Mouse (Mus musculus) forebrain, postnatal 0 days (tissue): ENCODE results near the gene Psmb7. TPM values are rescaled to one million over a fixed set of nuclear protein-coding genes. Genes with fewer than 3 reads are reported as not detected.
A peak's percentile ranks its signal among the peaks of the same experiment; 100 is the strongest.

Experiments used
- ATAC-seq: fragments of 200-750 bp; cut with Nextera tagmentation; 2 replicates; pipeline ENCODE4 v1.8.0; 2017; ENCODE audit warnings: mild to moderate bottlenecking, moderate library complexity
- DNase-seq: peaks from one replicate; pipeline ENCODE4 v3.0.0-alpha.2; 2015
- H3K27ac ChIP-seq: fragments of 300-500 bp; sonication (generic); 2 replicates; pipeline ENCODE4 v1.5.1; 2014; ENCODE audit warnings: low read depth, mild to moderate bottlenecking, antibody characterized with exemption, low read length, moderate library complexity, mixed read lengths
- H3K27me3 ChIP-seq: fragments of 300-500 bp; sonication (generic); 2 replicates; pipeline ENCODE4 v1.6.1; 2014; ENCODE audit warnings: mild to moderate bottlenecking, low read length, mixed read lengths; ENCODE audit not compliant: insufficient read depth
- H3K36me3 ChIP-seq: fragments of 300-500 bp; sonication (generic); 2 replicates; pipeline ENCODE4 v1.6.1; 2014; ENCODE audit warnings: mild to moderate bottlenecking, moderate library complexity; ENCODE audit not compliant: insufficient read depth
- H3K4me1 ChIP-seq: fragments of 300-500 bp; sonication (generic); 2 replicates; pipeline ENCODE4 v1.6.1; 2014; ENCODE audit warnings: antibody characterized with exemption; ENCODE audit not compliant: insufficient read depth
- H3K4me2 ChIP-seq: fragments of 300-500 bp; sonication (generic); 2 replicates; pipeline ENCODE4 v1.6.1; 2014; ENCODE audit warnings: low read depth, mild to moderate bottlenecking, moderate library complexity
- H3K4me3 ChIP-seq: fragments of 300-500 bp; sonication (generic); 2 replicates; pipeline ENCODE4 v1.5.1; 2014; ENCODE audit warnings: low read depth, low read length, mixed read lengths
- H3K9ac ChIP-seq: fragments of 300-500 bp; sonication (generic); 2 replicates; pipeline ENCODE4 v1.6.1; 2014; ENCODE audit warnings: mild to moderate bottlenecking
- H3K9me3 ChIP-seq: fragments of 300-500 bp; sonication (generic); 2 replicates; pipeline ENCODE4 v1.6.1; 2016; ENCODE audit warnings: low read length
- CTCF ChIP-seq: sonication (generic); IDR thresholded peaks from 2 replicates; pipeline ENCODE4 v1.5.1; 2016; ENCODE audit warnings: antibody characterized with exemption, control low read depth, low read depth
- WGBS: fragments of 180-500 bp; shearing (Covaris S2); extraction: QIAGEN DNeasy Blood & Tissue Kit; methylation state at CpG from one replicate; pipeline ENCODE4 v1.1.7; 2014; 5-methylcytosine and 5-hydroxymethylcytosine counted together
- polyA plus RNA-seq: library from polyadenylated mRNA; unstranded; fragments of >200 nt; fragmentation: Nextera tagmentation; extraction: Ambion mirVana; gene quantifications from 2 replicates; pipeline ENCODE4 v1.2.1, GENCODE M21; 2015
- total RNA-seq: library from RNA; depleted of rRNA; stranded (reverse); fragments of >200 nt; gene quantifications from 2 replicates; pipeline ENCODE4 v1.2.3, GENCODE M21; 2014

Gene Psmb7
- total and polyA plus RNA-seq, 2 experiments from 2014 or later: 276 to 292 TPM

DNA sequence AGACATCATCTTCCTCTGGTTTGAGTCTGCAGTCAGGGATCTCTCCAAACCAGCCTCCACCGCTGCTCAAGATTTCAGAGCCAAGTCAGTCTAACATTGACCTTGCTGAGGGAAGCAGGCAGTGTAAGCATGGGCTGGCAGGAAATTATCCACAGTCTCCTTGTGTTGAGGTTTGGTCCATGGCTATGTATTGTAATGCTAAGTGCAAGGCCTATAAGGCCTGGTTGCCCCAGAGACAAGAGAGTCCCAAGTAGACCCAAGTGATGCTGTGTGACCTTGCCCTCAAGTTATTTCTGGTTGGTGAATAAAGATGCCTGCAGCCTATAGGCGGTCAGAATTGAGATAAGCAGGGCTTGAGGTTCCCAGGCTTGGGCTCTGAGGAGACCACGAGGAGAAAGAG lies 87.2 kb downstream of the Psmb7 start:
- Histone ChIP-seq H3K4me3 (no peak overlapping the region), H3K27me3 (no peaks in the 10 kb centered on the region), H3K27ac (no peak overlapping the region), H3K4me1 (no peaks in the 10 kb centered on the region), H3K36me3 (no peaks in the 10 kb centered on the region), H3K4me2 (no peak overlapping the region), H3K9ac (no peak overlapping the region), H3K9me3 (no peaks in the 10 kb centered on the region)
- WGBS: 83% methylated on average over 3 of the region's 3 CpGs
- ATAC-seq (no peak), DNase-seq (no peak)
- TF ChIP-seq CTCF: no peak

DNA sequence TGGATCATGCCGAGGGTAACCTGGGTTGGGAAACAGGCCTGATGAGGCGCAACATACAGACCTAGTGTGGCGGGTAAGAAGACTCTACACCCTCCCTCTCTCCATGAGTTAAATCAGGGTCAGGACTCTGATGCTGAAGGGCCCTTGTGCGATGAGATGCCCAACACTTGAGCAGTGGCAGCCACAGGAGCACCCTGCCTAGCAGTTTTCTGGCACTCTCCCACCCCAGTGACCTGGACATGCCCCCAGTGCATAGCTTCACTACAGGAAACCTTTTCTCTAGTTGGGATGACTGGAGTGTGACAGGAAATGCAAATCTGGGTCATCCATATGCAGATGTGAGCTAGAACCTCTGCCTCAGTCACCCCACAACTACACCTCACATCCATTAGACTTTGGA lies 88.2 kb downstream of the Psmb7 start:
- Histone ChIP-seq H3K4me1 (no peaks in the 10 kb centered on the region), H3K4me3 (no peak overlapping the region), H3K27me3 (no peaks in the 10 kb centered on the region), H3K9ac (no peak overlapping the region), H3K4me2 (no peak overlapping the region), H3K27ac (no peak overlapping the region), H3K36me3 (no peaks in the 10 kb centered on the region), H3K9me3 (no peaks in the 10 kb centered on the region)
- no peak for TF ChIP-seq CTCF
- 94% methylated on average over 4 of the region's 4 CpGs for WGBS
- no peak for ATAC-seq
- no peak for DNase-seq

DNA sequence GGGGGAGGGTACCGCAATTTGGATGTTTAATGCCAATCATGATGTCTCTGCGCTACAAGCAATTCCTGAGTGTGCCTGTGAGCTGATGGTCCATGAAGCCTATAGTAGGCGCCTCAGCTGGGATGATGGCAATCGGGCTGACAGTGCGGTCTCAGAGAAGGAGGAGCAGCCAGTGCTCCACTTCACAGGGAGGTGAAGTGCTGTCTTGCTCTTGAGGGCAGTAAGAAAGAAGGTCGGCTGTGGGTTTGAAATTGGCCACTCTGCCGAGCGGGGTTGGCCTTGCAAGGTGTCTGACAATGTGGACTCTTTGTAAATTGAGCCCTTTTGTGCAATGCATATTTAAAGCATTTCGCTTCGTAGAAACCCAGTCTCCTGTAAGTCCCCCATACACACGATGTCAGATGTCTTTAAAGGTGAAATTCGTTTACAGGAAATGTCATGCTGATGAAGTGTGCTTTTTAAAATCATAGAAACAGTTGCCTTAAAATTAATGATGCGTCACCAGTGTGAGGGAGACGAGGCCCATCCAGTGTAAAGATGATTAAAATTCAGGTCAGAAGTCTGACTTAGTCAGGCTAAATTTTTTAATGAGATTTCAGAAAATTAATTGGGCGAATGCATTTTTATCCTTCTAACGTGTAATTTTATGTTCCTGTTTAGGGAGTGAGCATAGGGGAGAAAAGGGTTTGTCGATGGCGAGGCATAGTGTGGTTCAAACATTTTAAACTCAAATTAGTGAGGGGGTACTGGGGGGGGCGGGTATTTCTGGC lies 89.5 kb downstream of the Psmb7 start:
- 47% methylated on average over 19 of the region's 19 CpGs for WGBS
- DNase-seq: no peak
- H3K4me3 ChIP-seq: no peak overlapping the region
- H3K9ac ChIP-seq: no peak overlapping the region
- no peaks in the 10 kb centered on the region for H3K36me3 ChIP-seq
- no peak overlapping the region for H3K4me2 ChIP-seq
- ATAC-seq: no peak
- no peaks in the 10 kb centered on the region for H3K9me3 ChIP-seq
- no peak for TF ChIP-seq CTCF
- no peaks in the 10 kb centered on the region for H3K4me1 ChIP-seq
- H3K27ac ChIP-seq: no peak overlapping the region
- no peaks in the 10 kb centered on the region for H3K27me3 ChIP-seq

DNA sequence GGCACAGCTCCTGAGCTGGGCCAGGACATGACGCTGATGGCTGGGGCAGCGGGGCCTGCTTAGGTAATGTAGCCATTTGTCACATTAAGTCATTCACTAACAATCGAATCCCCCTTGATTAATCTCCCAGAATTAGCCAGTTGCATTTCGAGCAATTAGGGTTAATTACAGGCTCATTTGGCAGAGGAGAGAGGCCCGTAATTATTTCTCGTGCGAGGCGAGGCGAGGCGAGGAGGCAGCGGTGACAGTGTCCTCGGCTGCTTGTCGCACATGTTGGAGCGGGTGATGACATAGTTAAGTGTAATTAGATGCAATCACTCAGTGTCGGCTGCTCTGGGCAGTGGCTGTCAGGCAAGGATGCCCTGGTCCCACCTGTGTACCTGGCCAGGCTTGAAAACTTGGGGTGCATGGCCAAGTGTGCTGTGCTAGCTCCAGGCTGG lies 91.9 kb downstream of the Psmb7 start:
- no peak overlapping the region for H3K4me3 ChIP-seq
- TF ChIP-seq CTCF: no peak
- peak; percentile 52 for DNase-seq
- no peaks in the 10 kb centered on the region for H3K36me3 ChIP-seq
- 29% methylated on average over 15 of the region's 15 CpGs for WGBS
- H3K9ac ChIP-seq: no peak overlapping the region
- no peaks in the 10 kb centered on the region for H3K27me3 ChIP-seq
- H3K4me2 ChIP-seq: no peak overlapping the region
- H3K4me1 ChIP-seq: no peaks in the 10 kb centered on the region
- H3K9me3 ChIP-seq: no peaks in the 10 kb centered on the region
- peak; percentile 81 for ATAC-seq
- no peak overlapping the region for H3K27ac ChIP-seq

DNA sequence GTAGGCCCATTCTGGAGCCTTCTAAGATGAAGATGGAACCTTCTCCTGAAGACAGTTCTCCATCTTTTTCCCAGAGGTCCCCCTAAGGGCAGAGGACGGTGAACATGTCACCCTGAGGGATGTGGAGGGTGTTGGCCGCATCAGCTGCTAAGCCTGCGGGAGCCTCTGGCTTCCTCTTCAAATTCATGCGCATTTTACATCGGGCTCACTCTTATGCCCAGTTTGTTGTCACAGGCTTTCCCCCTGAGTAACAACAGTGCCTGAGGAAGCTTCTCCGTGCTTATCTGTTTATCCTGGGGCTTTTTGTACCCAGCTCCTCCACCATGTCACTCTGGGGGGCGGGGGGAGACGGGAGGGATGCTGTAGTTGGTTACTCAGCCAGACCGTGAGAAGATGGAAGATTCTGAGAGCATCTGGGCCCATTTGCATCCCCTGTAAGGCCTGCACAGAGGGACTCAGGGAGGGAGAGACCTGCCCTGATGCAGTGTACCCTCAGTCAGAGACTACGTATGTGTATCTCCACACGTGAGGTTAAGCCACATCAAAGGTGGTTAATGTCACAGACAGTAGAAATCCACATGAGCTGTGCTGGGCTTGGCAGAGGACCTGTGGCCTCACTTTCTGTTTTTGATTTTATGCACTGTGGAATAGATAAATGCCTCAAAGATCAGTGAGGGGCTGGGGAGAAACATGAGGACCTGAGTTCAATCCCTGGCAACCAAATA lies 95.9 kb downstream of the Psmb7 start:
- no peaks in the 10 kb centered on the region for H3K4me1 ChIP-seq
- WGBS: 56% methylated on average over 11 of the region's 11 CpGs
- H3K9me3 ChIP-seq: no peaks in the 10 kb centered on the region
- ATAC-seq (no peak), DNase-seq (no peak)
- no peak overlapping the region for H3K27ac ChIP-seq
- H3K9ac ChIP-seq: no peak overlapping the region
- H3K36me3 ChIP-seq: no peaks in the 10 kb centered on the region
- no peaks in the 10 kb centered on the region for H3K27me3 ChIP-seq
- no peak overlapping the region for H3K4me3 ChIP-seq
- TF ChIP-seq CTCF: no peak
- no peak overlapping the region for H3K4me2 ChIP-seq

DNA sequence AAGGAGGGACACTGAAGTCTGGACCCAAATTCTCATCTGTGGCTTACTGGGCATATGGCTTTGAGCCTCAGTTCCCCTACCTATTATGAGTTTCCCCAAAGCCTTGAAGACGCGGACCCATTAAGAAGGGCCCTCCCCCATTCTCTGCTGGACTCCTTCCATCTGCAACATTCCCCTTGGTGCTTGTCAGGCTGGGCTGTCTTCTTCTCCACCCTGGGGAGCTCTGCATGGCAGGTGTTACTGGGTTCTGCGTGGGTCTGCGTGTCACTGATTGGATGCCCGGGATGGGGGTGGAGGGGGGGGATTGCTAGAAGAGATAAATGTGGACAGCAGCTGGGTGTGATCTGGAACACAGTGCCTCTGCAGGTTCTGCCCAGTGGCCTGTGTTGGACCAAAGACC lies 97.1 kb downstream of the Psmb7 start:
- WGBS: 70% methylated on average over 5 of the region's 5 CpGs
- DNase-seq (no peak), ATAC-seq (no peak)
- Histone ChIP-seq H3K27ac (no peak overlapping the region), H3K4me1 (no peaks in the 10 kb centered on the region), H3K36me3 (no peaks in the 10 kb centered on the region), H3K9ac (no peak overlapping the region), H3K9me3 (no peaks in the 10 kb centered on the region), H3K4me2 (no peak overlapping the region), H3K27me3 (no peaks in the 10 kb centered on the region), H3K4me3 (no peak overlapping the region)
- TF ChIP-seq CTCF: no peak

DNA sequence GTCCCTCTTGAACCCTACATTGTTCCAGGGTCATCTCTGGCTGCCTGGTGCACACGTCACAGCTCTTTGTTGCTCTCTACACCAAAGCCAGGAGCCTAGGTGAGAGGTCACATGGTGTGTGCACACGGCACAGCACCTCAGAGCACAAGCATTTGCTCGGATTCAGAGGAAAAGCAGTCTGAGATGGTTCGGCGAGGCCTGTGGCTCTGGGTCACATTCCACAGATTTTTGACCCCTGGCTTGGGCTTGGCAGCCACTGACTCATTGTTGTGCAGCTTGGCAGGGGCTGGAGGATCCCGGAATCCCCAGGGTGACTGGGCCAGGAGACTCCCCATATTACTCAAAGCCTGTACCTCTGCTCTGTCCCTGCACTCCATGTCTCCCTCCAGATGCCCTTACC lies 97.7 kb downstream of the Psmb7 start:
- Histone ChIP-seq H3K4me2 (no peak overlapping the region), H3K27ac (no peak overlapping the region), H3K9me3 (no peaks in the 10 kb centered on the region), H3K36me3 (no peaks in the 10 kb centered on the region), H3K4me1 (no peaks in the 10 kb centered on the region), H3K27me3 (no peaks in the 10 kb centered on the region), H3K9ac (no peak overlapping the region), H3K4me3 (no peak overlapping the region)
- DNase-seq: no peak
- ATAC-seq: no peak
- WGBS: 28% methylated on average over 6 of the region's 6 CpGs
- no peak for TF ChIP-seq CTCF
